ENCODE assay signal across 10 mouse cellular contexts in the genomic region with DNA sequence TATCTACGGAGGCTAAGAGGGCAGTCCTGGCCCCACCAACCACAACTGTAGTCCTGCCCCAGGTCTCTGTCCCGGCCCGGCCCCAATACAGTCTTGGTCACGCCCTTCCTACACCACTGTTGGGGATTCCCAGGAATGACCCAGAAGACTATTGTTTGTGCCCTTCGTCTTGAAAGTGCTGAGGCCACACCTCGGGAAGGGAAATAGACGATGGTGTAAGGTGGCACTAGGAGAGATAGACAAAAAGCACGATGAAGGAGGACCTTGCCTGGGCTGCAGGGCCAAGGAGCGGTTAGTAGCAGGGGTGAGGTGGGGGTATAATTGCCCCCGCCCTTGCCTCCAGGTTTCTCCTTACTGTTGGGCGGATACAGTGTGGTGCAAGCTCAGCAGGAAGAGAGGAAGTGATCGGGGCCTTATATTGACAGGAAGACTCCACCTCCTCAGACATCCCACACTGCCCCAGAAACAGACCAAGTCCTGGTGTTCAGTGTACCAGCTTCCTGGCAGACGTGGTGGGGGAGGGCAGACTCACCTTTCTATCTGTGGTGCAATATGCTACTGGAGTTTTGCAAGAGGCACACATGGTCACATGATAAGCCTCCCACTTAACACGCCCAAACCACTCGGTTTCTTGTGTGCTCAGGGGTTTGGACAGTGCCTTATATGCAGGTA. TPM values are rescaled to one million over a fixed set of nuclear protein-coding genes. Genes with fewer than 3 reads are reported as not detected.
A peak's percentile ranks its signal among the peaks of the same experiment; 100 is the strongest.
DNase-seq lines count a peak whose midpoint lies in the region; ATAC-seq lines count a peak whose summit lies in the region.
"Had no signal": no experiment of that assay in that cellular context is flagged by ENCODE, and none has a peak within 500 bp of the region (broad histone marks: within the 10 kb centered on the region; RNA-seq: fewer than 3 reads in every experiment).

Gene Gstp3, minus strand, starts transcription at position 501 of the 672 bp plus-strand sequence.

- no peak within 1 kb of the TSS for H3K4me2 ChIP-seq in forebrain, embryonic 11.5 days (ENCODE audit: low read depth, low read length, severe bottlenecking)
- H3K4me2 ChIP-seq: embryonic facial prominence, embryonic 13.5 days; midbrain, embryonic 12.5 days had no signal

- DNase-seq in spleen, adult 12 weeks (ENCODE audit: low spot score) = peak; percentile 57
- no peak for DNase-seq in spleen, adult 18-20 months
- DNase-seq in lung, postnatal 14 days = peak; percentile 26
- DNase-seq in thymus, postnatal 4 days = peak; percentile 49
- no peak for DNase-seq in forebrain, embryonic 11.5 days (ENCODE audit: low spot score)
- DNase-seq in gastrocnemius, postnatal 36 days = no peak

- H3K4me1 ChIP-seq in forebrain, embryonic 11.5 days (replicated peaks; ENCODE audit: control insufficient read depth, insufficient read depth, low read length) = no peaks in the 10 kb centered on the region
- H3K4me1 ChIP-seq: embryonic facial prominence, embryonic 13.5 days; midbrain, embryonic 12.5 days had no signal

- no peaks in the 10 kb centered on the region for H3K27me3 ChIP-seq in forebrain, embryonic 11.5 days (ENCODE audit: control insufficient read depth, insufficient read depth, low read length)
- H3K27me3 ChIP-seq: embryonic facial prominence, embryonic 13.5 days; midbrain, embryonic 12.5 days had no signal

- no peaks in the 10 kb centered on the region for H3K36me3 ChIP-seq in forebrain, embryonic 11.5 days (ENCODE audit: control insufficient read depth, insufficient read depth, low read length)
- H3K36me3 ChIP-seq: embryonic facial prominence, embryonic 13.5 days; midbrain, embryonic 12.5 days had no signal

- 88% methylated on average over 15 of the region's 15 CpGs for WGBS in forebrain, embryonic 11.5 days

- no peak within 1 kb of the TSS for H3K27ac ChIP-seq in forebrain, embryonic 11.5 days (ENCODE audit: low read depth, low read length)
- H3K27ac ChIP-seq: embryonic facial prominence, embryonic 13.5 days; midbrain, embryonic 12.5 days had no signal

- intact Hi-C loops in gastrocnemius, postnatal 36 days (cut with DNase I) = no loop called here

- ATAC-seq in granulocyte monocyte progenitor cell, adult 5-6 weeks (replicated peaks; ENCODE audit: poor library complexity, severe bottlenecking) = peak; percentile 79
- ATAC-seq in forebrain, embryonic 11.5 days (replicated peaks; ENCODE audit: low FRiP score) = no peak
- ATAC-seq in cerebellum, adult (ENCODE audit: insufficient number of reproducible peaks, low FRiP score, low TSS enrichment) = no peak

- H3K9ac ChIP-seq in forebrain, embryonic 11.5 days (ENCODE audit: low read length) = no peak within 1 kb of the TSS
- H3K9ac ChIP-seq: embryonic facial prominence, embryonic 13.5 days; midbrain, embryonic 12.5 days had no signal

- H3K9me3 ChIP-seq in forebrain, embryonic 11.5 days (ENCODE audit: control insufficient read depth, low read length) = no peaks in the 10 kb centered on the region
- H3K9me3 ChIP-seq: embryonic facial prominence, embryonic 13.5 days; midbrain, embryonic 12.5 days had no signal

- H3K4me3 ChIP-seq in forebrain, embryonic 11.5 days (ENCODE audit: low read depth, low read length) = no peak within 1 kb of the TSS
- H3K4me3 ChIP-seq: embryonic facial prominence, embryonic 13.5 days; midbrain, embryonic 12.5 days had no signal

RNA-seq across cellular contexts. Expression of gene Gstp3, which starts in this region (rescaled TPM):
- not detected in 2 replicates for total RNA-seq in granulocyte monocyte progenitor cell, adult 5-6 weeks (2014; fragmentation: Nextera tagmentation)
- 0.65 TPM in 1 of 2 replicates, not detected in the other for total RNA-seq in granulocyte monocyte progenitor cell, adult 5-6 weeks (2017)
- polyA plus RNA-seq in forebrain, embryonic 11.5 days (2014; fragmentation: Nextera tagmentation; extraction: Ambion mirVana) = not detected in 2 replicates
- total RNA-seq in gastrocnemius, postnatal 36 days (2021) = not detected
- polyA plus RNA-seq: midbrain, embryonic 12.5 days had no signal

Comparison
In these comparisons a context has a peak if more than half of its experiments do, and no peak if none do; other contexts are left out.
1. DNase-seq: peak in spleen, adult 12 weeks (single experiment), lung, postnatal 14 days (single experiment) and thymus, postnatal 4 days (single experiment); none in spleen, adult 18-20 months (0 of 2), forebrain, embryonic 11.5 days (single experiment) and gastrocnemius, postnatal 36 days (0 of 2).
2. Peak in ATAC-seq in granulocyte monocyte progenitor cell, adult 5-6 weeks; RNA of the gene not detected or under 1 TPM.